Mouse (Mus musculus) common myeloid progenitor, adult 5-6 weeks (primary cell): Measurements from ENCODE around the gene Tmbim1. TPM values are rescaled to one million over a fixed set of nuclear protein-coding genes. Genes with fewer than 3 reads are reported as not detected.
"Not testable (repeated sequence)": the region's sequence is repeated elsewhere in the genome, so short reads cannot be mapped to it uniquely, and the experiment has no call there.

Experiments used
- ATAC-seq: replicated peaks from 2 replicates; pipeline ENCODE4 v1.8.0; 2016; ENCODE audit warnings: low read depth, mild to moderate bottlenecking, moderate TSS enrichment, inconsistent platforms; ENCODE audit not compliant: poor library complexity, severe bottlenecking
- total RNA-seq: library from RNA; stranded (forward); fragments of 200-1000, 187-1606 nt; gene quantifications from 2 replicates; pipeline ENCODE4 v1.2.3, GENCODE M21; 2017

Gene Tmbim1
- total RNA-seq, result 16.1 and 19.7 TPM in 2 replicates

DNA sequence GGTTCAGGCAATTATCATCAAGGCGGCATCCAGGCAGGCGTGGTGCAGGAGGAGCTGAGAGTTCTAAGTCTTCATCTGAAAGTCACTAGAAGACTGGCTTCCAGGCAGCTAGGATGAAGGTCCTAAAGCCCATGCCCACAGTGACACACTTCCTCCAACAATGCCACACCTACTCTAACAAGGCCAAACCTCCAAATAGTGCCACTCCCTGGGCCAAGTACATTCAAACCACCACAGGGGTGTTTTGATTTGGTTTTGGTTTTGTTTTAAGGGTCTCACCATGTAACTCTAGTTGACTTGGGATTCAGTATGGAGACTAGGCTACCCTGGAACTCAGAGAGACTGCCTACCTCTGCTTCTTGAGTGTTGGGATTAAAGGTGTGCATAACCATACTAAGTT is at the start of gene Tmbim1:
Tmbim1 (minus strand) TSS at position 101 of the 400 bp plus-strand sequence.
- no peak for ATAC-seq

DNA sequence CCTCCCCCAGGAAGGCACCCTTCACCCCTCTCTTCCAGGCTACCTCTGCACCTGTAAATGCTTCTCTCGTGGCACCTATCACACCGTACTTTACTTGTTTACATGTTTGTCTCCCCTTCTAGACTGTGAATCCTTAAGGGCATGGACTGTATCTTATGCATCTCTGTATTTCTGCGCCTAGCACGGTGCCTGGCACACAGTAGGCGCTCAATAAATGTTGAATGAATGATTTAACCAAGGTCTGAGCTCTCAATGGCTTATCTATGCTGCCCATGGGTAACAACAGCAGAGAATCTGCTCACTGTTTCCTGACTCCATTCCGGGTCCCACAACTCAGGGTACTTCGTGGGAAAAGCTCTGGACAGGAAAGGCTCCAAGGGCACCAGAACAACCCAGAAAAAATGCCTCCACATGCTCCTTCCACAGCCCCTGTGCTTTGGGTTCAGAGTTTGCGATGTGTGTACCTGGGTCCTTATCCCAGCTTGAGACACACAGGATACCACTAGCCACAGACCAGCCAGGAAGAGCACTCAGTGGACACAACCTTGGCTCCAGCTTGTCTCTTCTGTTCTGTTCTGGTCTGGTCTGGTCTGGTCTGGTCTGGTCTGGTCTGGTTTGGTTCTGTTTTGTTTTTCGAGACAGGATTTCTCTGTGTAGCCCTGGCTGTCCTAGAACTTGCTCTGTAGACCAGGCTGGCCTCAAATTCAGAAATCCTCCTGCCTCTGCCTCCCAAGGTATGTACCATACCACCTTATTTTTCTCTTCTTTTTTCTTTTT is 48.2 kb upstream of the Tmbim1 start:
- ATAC-seq, result no peak

DNA sequence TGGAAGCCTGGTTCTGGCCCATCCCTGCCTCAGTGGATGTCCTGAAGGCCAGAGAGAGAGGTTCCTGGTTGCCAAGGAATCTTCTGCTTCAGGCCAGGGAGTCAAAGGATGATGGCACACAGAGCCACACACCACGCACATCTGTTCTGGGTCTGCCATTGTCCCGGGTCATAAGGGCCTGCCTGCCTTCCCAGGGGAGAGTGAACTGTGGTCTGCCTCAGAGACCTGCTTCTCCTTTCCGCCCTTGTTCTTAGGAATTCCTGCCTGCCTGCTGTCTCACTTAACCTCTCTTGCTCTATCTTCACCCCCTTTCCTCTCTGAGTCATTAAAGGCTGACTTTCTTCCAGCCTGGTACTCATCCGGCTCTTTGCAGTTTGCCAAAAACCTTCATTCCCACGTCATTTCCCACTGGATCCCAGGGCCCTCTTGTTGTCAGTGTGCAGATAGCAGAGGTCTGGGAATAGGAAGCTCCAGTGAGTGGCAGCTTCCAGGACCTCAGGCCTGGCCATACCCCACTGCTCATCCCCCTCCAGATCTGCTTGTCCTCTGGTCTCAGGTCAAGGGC is 47.2 kb upstream of the Tmbim1 start:
- 0 out of 2 replicates have a peak, but pooled peaks have one; percentile 15 for ATAC-seq

DNA sequence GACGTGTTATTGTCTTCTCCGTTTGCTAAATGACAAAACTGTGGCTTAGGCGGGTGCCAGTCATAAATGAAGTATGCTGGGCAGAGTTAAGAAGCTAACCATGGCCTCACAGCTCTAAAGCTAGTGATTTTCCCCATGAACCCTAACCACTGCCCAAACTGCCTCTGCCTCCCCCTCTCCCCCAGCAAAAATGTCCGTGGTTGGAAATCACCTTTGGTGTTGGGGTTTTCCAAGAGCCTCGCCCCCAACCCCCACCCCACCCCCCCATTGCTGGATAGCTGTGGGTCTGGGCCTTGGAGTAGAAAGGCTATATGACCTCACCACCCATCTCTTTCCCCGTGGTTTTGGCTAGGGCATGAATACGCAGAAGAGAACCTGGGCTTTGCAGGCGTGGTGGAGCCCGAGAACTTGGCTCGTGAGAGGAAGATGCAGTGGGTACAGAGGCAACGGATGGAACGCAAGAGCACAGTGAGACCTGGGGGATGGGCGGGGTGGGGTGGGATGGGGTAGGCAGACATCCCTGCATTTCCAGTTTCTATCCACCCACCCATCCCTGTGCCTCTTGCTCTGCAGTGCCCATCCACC is 45.9 kb upstream of the Tmbim1 start:
- ATAC-seq, result no peak

DNA sequence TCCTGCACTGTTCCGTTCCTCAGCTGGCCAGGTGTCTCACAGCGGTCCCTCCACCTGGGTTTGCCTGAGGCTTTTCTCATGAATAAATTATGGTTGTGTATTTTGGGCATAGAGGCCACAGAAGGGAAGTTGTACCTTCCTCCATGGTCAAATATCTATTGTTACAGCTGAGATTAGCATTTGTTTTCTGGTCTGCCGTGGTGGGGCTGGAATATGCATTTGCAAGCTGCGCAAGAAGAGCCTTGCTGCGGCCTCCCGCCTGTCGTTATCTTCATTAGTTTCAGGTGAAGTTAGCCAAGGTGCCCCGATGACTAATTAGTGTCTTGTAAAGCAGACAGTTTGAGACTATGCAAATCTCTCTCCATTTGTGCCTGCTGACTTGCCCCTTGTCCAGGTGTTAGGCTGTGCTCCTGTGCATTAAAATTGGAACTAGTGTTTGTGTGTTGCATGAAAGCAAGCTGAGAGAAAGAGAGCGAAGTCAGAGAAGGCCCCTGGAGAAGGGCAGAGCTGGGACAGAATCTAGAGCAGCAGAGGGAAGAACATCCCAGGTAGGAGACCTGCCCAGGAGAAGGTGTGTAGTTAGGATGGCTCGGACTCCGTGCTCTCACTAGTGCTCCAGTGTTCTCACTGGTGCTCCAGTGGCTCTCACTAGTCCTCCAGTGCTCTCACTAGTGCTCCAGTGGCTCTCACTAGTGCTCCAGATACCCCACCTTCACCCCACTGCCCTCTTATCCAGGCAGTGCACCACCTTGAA is 38.9 kb upstream of the Tmbim1 start:
- no peak for ATAC-seq

DNA sequence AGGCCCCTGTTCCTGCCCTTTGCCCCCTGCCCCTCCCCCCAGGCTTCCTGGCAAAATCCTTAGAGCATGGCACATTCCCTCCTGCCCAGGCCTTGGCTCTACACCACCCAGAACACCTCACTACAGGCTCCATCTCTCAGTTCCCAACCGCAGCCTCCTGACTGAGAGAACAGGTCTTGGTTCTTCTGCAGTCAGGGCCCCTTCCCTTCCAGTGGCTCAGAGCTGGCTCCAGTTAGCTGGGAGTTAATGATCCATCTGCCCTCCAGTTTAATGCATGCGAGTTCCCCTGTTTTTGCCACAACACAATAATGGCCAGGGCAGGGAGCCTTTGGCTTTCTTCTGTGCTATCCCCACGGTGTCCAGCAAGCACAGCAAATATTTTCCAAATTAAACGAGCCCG is 37.7 kb upstream of the Tmbim1 start:
- no peak for ATAC-seq

DNA sequence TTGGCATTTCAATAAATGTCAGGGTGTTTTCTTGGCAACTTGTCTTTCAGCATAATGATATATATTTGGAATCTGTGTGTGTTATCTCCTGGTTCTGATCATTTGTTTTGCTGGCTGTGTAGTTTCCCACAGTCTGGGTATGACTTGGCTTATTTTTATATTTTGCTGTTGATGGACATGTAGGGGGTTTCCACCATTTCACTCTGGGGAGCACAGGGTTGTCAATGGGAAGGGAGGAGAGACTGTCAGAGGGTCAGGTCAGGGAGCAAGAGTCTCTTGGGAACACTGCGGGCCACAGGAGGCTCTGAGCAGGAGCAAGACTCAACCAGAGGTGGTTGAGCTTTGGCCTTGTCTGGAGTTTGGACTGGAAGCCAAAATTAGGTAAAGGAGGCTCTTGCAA is 36.9 kb upstream of the Tmbim1 start:
- no peak for ATAC-seq

DNA sequence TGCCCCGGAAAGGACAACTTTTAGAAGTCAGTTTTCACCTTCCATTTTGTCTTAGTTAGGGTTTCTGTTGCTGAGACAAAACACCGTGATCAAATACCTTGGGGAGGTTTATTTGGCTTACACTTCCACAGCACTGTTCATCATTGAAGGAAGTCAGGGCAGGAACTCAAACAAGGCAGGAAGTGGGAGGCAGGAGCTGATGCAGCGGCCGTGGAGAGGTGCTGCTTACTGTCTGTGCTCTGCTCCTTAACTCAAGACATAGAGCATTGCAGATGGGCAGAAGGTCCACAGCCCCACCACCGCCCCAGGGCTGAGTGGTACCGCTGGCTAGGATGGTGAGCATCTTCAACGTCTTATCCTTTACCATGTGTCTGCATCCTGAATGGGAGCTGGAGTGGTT is 36.5 kb upstream of the Tmbim1 start:
- no peak for ATAC-seq

DNA sequence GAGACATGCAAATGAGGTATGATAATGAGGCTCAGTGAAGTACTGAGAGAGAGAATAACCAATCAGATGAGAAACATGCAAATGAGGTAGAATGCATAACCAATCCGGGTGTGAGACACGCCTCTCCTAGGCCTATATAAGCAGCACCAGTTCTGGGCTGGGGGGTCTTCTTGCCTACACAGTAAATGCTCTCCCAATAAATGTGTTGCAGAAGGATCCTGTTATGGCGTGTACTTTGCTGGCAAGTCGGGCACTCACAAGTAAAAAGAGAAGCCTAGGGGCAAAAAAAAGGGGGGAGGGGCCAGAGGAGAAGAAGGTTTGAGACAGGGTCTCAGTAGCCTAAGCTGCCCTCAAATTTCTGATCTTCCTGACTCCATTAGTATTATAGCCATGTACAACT is 35.6 kb upstream of the Tmbim1 start:
- not testable (repeated sequence) for ATAC-seq

DNA sequence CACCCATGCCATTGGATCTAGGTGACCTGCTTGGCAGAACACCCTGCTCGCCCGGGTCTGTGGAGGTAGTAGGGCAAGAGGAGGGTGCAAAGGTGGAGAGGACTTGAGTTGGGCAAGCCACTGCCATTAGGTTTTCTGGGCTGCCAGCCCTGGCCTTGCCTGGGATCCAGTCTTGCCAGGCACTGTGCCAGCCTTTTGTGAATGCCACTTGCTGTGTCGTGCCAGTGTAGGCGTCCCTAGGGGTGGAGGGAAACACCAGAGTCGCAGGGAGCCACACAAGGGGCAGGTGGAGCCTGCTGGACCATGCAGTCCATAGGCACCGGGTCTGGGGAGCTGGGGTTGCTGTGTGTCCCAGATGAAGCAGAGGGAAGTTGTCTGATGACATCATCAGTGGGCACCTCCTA is 34.9 kb upstream of the Tmbim1 start:
- ATAC-seq, result no peak; the same call in 1 of the 2 replicates

DNA sequence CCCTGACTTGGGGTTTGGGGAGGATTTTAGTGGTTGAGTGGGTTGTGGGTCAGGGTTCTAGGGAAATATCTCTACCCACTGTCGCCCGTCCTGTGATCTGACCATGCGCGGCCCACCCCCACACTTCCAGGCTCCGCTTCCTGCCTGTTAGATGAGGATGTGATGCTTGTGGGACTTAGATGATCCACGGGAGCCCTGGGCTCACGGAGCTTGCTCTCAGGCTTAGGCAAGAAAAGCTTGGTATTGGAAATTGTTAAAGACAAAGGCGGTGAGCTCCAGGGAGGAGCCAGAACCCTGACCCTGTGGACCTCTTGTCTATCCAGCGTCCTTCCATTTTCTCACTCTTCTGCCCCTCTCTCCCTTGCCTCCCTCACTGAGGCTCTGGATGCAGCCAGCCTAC is 34.5 kb upstream of the Tmbim1 start:
- no peak for ATAC-seq

DNA sequence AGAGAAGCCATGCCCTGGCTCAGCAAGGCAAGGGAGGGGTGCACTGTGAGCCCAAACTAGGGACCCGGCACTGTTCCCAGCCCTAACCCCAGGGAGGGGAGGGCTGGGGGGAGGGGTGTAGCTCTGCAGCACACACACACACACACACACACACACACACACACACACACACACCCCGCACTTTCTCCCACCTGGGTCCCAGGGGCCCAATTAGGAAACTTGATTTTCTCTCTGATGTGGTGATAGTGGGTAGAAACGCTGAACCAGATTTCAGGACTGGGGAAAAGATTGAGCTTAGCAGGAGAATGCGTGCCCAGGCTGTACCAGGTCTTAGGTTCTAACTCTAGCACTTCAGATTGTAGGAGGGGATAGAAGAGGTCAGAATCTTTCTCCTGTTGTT is 33.2 kb upstream of the Tmbim1 start:
- ATAC-seq, result no peak

DNA sequence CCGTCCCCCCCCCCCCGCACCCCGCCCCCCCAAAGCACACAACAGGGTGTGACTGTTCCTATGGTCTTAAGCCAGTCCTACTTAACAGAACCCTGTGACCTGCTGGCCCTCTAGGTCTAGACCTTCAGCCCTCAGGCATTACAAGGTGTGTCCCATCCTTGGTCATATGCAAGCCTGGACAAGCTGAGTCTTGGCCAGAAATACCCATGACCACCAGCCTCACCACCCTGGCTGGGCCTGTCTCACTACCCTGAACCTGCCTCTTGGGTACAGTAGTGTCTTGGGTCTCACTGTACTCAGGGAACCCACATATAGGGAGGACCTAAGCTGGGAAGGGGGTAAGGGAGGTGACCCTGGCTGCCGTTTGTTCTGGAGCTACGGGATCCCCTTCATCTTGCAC is 32.6 kb upstream of the Tmbim1 start:
- ATAC-seq, result no peak

DNA sequence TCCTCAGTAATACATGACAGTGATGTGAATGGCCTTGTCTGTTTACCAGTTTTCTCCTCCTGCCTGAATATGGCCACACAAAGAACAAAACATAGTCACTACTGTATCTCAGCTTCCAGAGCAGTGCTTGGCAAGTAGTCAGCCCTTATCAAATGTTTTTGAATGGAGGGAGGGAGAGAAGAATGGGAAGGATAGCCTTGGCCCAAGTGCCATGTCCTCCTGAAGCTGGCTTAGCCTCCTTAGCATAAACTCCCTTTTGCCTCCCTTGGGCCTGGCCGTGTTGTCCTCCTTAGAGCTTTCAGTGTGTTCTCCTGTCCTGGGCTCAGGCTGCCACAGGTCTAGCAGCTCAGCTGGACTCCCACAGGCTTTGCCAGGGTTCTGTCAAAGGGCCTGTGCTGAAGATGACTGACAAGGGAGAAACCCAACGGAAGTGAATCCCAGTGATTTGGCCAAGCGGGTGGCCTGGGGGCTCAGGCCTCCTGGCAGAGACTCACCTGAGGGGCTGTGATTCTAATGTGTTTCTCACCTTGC is 31.9 kb upstream of the Tmbim1 start:
- ATAC-seq, result no peak

DNA sequence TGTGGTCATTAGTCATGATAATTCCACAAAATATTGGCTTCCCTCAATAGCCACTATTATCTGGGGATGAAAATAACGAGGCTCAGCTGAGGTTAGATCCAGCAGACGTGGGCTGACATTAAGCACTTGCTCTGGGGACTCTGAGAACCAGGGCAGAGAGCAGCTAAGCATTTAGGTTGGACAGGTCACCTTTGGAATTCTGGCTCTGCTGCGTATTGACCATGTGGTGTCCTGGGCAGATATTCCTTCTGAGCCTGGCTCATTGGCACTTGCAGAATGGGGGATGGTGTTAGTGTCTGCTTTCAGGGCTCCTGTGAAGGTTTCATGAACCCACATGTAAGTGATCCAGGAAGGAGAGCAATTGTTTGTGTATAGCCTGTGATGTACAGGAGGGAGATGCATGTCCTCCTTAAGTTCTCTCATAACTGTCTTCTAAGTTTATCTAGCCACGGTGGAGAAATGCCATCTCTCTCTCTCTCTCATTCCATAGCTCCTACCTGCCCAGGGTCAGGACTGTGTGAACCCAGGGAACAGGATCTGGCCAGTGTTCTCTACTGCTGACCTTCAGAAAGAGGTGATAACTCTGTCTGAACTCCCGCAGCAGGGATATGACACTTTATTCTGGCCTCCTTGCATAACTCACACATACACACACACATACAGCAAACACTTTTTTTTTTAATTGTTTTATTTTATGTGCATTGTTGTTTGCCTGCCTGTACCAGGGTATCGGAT is 30.2 kb upstream of the Tmbim1 start:
- ATAC-seq, result no peak

DNA sequence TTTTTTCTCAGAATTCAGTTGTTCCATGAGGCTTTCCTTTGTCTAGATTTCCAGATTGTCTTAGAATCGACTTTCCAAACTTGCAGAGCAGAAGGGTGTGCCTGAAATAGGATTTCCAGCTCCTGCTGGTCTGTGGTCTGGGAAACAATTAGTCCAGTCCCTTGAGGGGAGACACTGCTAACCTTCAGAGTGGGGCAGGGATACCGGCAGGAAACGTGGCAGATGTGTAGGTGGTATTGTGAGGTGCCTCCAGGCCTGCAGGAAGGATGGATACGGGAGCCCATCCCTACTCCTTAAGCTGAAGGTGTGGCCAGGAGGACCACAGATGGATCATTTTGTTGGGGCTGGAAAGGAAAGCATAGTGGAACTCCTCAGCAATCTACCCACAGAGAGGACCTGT is 29.6 kb upstream of the Tmbim1 start:
- ATAC-seq, result no peak

DNA sequence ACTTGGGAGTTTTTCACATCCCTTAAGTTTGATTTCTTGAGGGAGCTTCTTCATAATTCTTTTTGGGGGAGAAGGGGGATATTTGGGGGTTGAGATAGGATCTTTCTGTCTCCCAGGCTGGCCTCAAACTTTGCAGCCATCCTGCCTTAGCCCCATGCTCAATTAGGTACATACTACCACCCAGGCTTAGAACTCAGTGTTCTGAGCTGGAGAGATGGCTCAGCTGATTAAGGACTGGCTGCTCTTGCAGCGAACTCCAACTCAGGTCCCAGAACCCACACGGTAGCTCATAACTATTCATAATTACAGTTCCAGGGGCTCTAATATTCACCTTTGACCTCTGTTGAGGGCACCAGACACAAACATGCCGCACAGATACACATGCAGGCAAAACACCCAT is 29.2 kb upstream of the Tmbim1 start:
- no peak for ATAC-seq

DNA sequence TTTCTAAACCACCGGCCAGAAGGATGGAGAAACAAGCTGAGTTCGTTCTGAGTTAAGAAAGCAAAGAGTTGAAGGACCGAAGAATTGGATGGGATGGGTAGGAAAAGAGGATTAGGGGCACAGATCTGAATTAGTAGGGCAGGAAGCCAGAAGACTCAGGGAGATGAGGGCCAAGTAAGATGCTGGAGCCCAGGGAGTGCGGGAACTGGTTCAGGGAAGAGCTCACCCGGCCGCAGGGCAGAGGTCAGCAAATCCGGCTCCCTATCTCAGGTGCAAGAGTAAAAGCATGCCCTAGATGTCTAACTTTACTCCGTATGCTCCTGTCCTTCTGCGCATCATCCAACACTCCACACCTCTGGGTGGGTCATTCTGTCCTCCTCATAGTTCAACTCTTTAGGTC is 27.5 kb upstream of the Tmbim1 start:
- no peak for ATAC-seq

DNA sequence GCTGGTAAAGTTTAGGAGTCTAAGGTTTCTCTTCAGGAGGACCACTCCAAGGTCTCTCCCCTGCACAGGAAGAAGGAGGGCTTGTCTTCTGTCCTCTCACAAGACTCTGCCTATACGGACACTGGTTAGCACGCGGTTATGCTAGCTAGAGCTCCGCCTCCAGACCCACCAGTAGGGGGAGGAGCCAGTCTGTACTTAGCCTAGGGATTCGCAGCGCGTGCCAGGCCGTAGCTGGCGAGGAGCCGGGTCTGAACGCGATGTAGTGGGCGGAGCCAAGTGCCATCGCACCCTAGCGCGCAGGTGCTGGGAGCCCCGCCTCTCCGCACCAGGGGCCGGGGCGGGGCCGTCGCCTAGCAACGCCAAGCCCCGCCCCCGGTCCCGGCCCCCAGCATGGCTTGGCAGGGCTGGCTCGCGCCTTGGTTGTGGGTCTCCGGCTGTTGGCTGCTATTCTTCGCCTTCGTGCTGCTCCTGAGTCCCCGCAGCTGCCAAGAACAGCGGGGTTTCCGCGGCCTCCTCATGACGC is 26.9 kb upstream of the Tmbim1 start:
- ATAC-seq, result peak; percentile 89
